Mouse (Mus musculus) MEL (cell line): ENCODE measurements around the gene Amer2. TPM values are rescaled to one million over a fixed set of nuclear protein-coding genes. Genes with fewer than 3 reads are reported as not detected.

ENCODE experiments used
- DNase-seq: peaks from one replicate; pipeline ENCODE4 v3.0.0; 2011; ENCODE audit warnings: low read depth, low spot score
- H3K27ac ChIP-seq: 2 replicates; pipeline ENCODE4 v1.5.1; 2012; ENCODE audit warnings: low read depth, mild to moderate bottlenecking, control low read depth, low read length, moderate library complexity; ENCODE audit not compliant: control insufficient read depth
- H3K27me3 ChIP-seq, 2 experiments: fragments of 150-350 bp in 1 of 2; sonication (generic) in 1 of 2; 2 replicates each; pipeline ENCODE4 v1.6.1; 2012; ENCODE audit warnings: low read length in 2 of 2, mild to moderate bottlenecking in 2 of 2, improper control_type of control experiment in 1 of 2, moderate library complexity in 1 of 2; ENCODE audit not compliant: insufficient read depth in 2 of 2, control insufficient read depth in 1 of 2
- H3K36me3 ChIP-seq, 2 experiments: 2 replicates each; pipeline ENCODE4 v1.6.1; 2012 to 2014; ENCODE audit warnings: low read length in 2 of 2, improper control_type of control experiment in 1 of 2, inconsistent platforms in 1 of 2, mild to moderate bottlenecking in 1 of 2; ENCODE audit not compliant: insufficient read depth in 2 of 2, control insufficient read depth in 1 of 2
- H3K4me1 ChIP-seq, 2 experiments: fragments of 150-350 bp in 1 of 2; sonication (generic) in 1 of 2; 2 replicates each; pipeline ENCODE4 v1.6.1; 2012; ENCODE audit warnings: low read length in 2 of 2, improper control_type of control experiment in 1 of 2, mild to moderate bottlenecking in 1 of 2; ENCODE audit not compliant: insufficient read depth in 2 of 2, control insufficient read depth in 1 of 2
- H3K4me3 ChIP-seq, 2 experiments: fragments of 150-350 bp in 1 of 2; sonication (generic) in 1 of 2; 2 replicates each; pipeline ENCODE4 v1.5.1; 2012; ENCODE audit warnings: low read depth in 2 of 2, low read length in 2 of 2, mild to moderate bottlenecking in 2 of 2, moderate library complexity in 2 of 2, control low read depth in 1 of 2, improper control_type of control experiment in 1 of 2; ENCODE audit not compliant: control insufficient read depth in 1 of 2, insufficient read depth in 1 of 2
- H3K79me2 ChIP-seq: 2 replicates; pipeline ENCODE4 v1.6.1; 2012; ENCODE audit warnings: mild to moderate bottlenecking, low read length, moderate library complexity; ENCODE audit not compliant: control insufficient read depth, poor library complexity, insufficient read depth
- H3K9ac ChIP-seq: 2 replicates; pipeline ENCODE4 v1.6.1; 2012; ENCODE audit warnings: low read depth, mild to moderate bottlenecking, control low read depth, low read length, moderate library complexity; ENCODE audit not compliant: control insufficient read depth, poor library complexity, severe bottlenecking
- H3K9me3 ChIP-seq: fragments of 150-350 bp; sonication (generic); replicated peaks from 2 replicates; pipeline ENCODE4 v1.6.1; 2012; ENCODE audit warnings: mild to moderate bottlenecking, low read length, improper control_type of control experiment, moderate library complexity; ENCODE audit not compliant: insufficient read depth
- CHD1 ChIP-seq: IDR thresholded peaks from 2 replicates; pipeline ENCODE4 v1.6.1; 2012; ENCODE audit warnings: low read depth, mild to moderate bottlenecking, inconsistent platforms, low read length, improper control_type of control experiment
- ELF1 ChIP-seq: IDR thresholded peaks from 2 replicates; pipeline ENCODE4 v1.6.1; 2014; ENCODE audit warnings: low read depth, mild to moderate bottlenecking, inconsistent platforms, low read length, improper control_type of control experiment, moderate library complexity
- GABPA ChIP-seq: IDR thresholded peaks from 2 replicates; pipeline ENCODE4 v1.6.1; 2012; ENCODE audit warnings: low read depth, mild to moderate bottlenecking, inconsistent platforms, low read length, improper control_type of control experiment, moderate library complexity
- GATA1 ChIP-seq: IDR thresholded peaks from 2 replicates; pipeline ENCODE4 v1.6.1; 2011; ENCODE audit warnings: low read depth, low read length, improper control_type of control experiment
- HCFC1 ChIP-seq: IDR thresholded peaks from 2 replicates; pipeline ENCODE4 v1.6.1; 2012; ENCODE audit warnings: low read depth, mild to moderate bottlenecking, inconsistent platforms, low read length, improper control_type of control experiment, moderate library complexity
- JUND ChIP-seq: IDR thresholded peaks from 2 replicates; pipeline ENCODE4 v1.6.1; 2011; ENCODE audit warnings: low read depth, mild to moderate bottlenecking, improper control_type of control experiment, low read length
- KAT2A ChIP-seq: conservative IDR thresholded peaks from 2 replicates; pipeline ENCODE4 v1.6.1; 2012; ENCODE audit warnings: low read depth, low read length, improper control_type of control experiment, inconsistent platforms
- MAFK ChIP-seq: IDR thresholded peaks from 2 replicates; pipeline ENCODE4 v1.6.1; 2011; ENCODE audit warnings: low read depth, mild to moderate bottlenecking, low read length, improper control_type of control experiment, borderline replicate concordance
- MYB ChIP-seq: IDR thresholded peaks from 2 replicates; pipeline ENCODE4 v1.6.1; 2011; ENCODE audit warnings: mild to moderate bottlenecking, low read depth, low read length, improper control_type of control experiment
- NELFE ChIP-seq: IDR thresholded peaks from 2 replicates; pipeline ENCODE4 v1.6.1; 2011; ENCODE audit warnings: low read depth, low read length, improper control_type of control experiment
- POLR2A ChIP-seq, 2 experiments: IDR thresholded peaks; 2 replicates each; pipeline ENCODE4 v1.6.1; 2011 to 2012; ENCODE audit warnings: low read length in 2 of 2, mild to moderate bottlenecking in 2 of 2, control low read depth in 1 of 2, improper control_type of control experiment in 1 of 2, low read depth in 1 of 2, moderate library complexity in 1 of 2; ENCODE audit not compliant: control insufficient read depth in 1 of 2, insufficient read depth in 1 of 2, poor library complexity in 1 of 2
- POLR2AphosphoS5 ChIP-seq: IDR thresholded peaks from 2 replicates; pipeline ENCODE4 v1.6.1; 2012; ENCODE audit warnings: low read depth, borderline replicate concordance, mild to moderate bottlenecking, inconsistent platforms, low read length, moderate library complexity, mixed read lengths
- RAD21 ChIP-seq: IDR thresholded peaks from 2 replicates; pipeline ENCODE4 v1.6.1; 2011; ENCODE audit warnings: mild to moderate bottlenecking, low read depth, low read length, improper control_type of control experiment
- RCOR1 ChIP-seq: IDR thresholded peaks from 2 replicates; pipeline ENCODE4 v1.6.1; 2012; ENCODE audit warnings: low read depth, mild to moderate bottlenecking, inconsistent platforms, low read length, improper control_type of control experiment
- TAL1 ChIP-seq: IDR thresholded peaks from 2 replicates; pipeline ENCODE4 v1.6.1; 2012; ENCODE audit warnings: mild to moderate bottlenecking, inconsistent platforms, low read length, moderate library complexity, mixed read lengths
- TCF12 ChIP-seq: IDR thresholded peaks from 2 replicates; pipeline ENCODE4 v1.6.1; 2014; ENCODE audit warnings: low read depth, mild to moderate bottlenecking, inconsistent platforms, low read length, improper control_type of control experiment, moderate library complexity
- UBTF ChIP-seq: IDR thresholded peaks from 2 replicates; pipeline ENCODE4 v1.6.1; 2012; ENCODE audit warnings: low read depth, mild to moderate bottlenecking, inconsistent platforms, low read length, improper control_type of control experiment, moderate library complexity, borderline replicate concordance; ENCODE audit not compliant: insufficient read depth
- USF2 ChIP-seq, 2 experiments: IDR thresholded peaks; 2 replicates each; pipeline ENCODE4 v1.6.1; 2011 to 2012; ENCODE audit warnings: improper control_type of control experiment in 2 of 2, low read length in 2 of 2, borderline replicate concordance in 1 of 2, inconsistent platforms in 1 of 2, low read depth in 1 of 2, mild to moderate bottlenecking in 1 of 2; ENCODE audit not compliant: insufficient read depth in 1 of 2
- ZC3H11A ChIP-seq: IDR thresholded peaks from 2 replicates; pipeline ENCODE4 v1.6.1; 2012; ENCODE audit warnings: low read depth, mild to moderate bottlenecking, inconsistent platforms, low read length, improper control_type of control experiment
- ZKSCAN1 ChIP-seq: IDR thresholded peaks from 2 replicates; pipeline ENCODE4 v1.6.1; 2012; ENCODE audit warnings: low read depth, mild to moderate bottlenecking, inconsistent platforms, low read length, improper control_type of control experiment, moderate library complexity
- polyA plus RNA-seq, 2 experiments: library from polyadenylated mRNA; stranded (reverse) in 1 of 2; unstranded in 1 of 2; fragments of >175 nt in 1 of 2; fragments of >200 nt in 1 of 2; gene quantifications; 2 replicates each; pipeline versions ENCODE4 v1.2.1 to v1.2.4; 2012; ENCODE audit warnings: low replicate concordance in 2 of 2, low read depth in 1 of 2; ENCODE audit not compliant: insufficient read length in 2 of 2, insufficient read depth in 1 of 2, missing spikeins in 1 of 2
- total RNA-seq: library from RNA; depleted of rRNA; stranded (reverse); fragments of 300-350 nt; gene quantifications from 2 replicates; pipeline ENCODE4 v1.2.3, GENCODE M21; 2012

The Amer2 gene
- total and polyA plus RNA-seq, 3 experiments: 0.01 TPM; not detected in 2

DNA sequence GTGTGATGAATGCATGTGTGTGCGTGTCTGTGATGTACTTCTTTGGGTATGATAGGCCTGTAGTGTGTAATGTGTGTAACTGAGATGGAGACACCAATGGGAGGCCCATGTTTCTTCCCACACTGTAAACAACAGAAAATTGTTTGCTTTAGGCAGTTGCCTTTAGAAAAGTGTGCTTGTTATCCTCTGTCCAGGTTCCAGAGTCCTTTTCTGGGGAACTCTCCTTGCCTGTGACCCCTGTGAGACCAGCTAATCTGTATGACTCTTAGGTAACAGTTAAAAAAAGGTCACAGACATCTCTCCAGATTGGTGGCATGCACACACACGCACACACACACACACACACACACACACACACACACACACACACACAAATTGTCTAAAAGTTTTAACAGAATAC, 15.3 kb downstream of the Amer2 start:
- no peak for TF ChIP-seq CHD1
- TF ChIP-seq JUND: no peak
- TF ChIP-seq MYB: no peak
- no peak for TF ChIP-seq POLR2AphosphoS5
- TF ChIP-seq RCOR1: no peak
- no peak for TF ChIP-seq GABPA
- TF ChIP-seq KAT2A: no peak
- no peak for TF ChIP-seq ELF1
- TF ChIP-seq HCFC1: no peak
- no peak for TF ChIP-seq USF2 (IDR thresholded peaks at IDR 0.05; ENCODE audit: borderline replicate concordance in 1 of 2, insufficient read depth in 1 of 2, low read depth in 1 of 2, low read length in 2 of 2)
- TF ChIP-seq TAL1: no peak
- no peak for TF ChIP-seq UBTF
- no peak for TF ChIP-seq POLR2A (IDR thresholded peaks at IDR 0.05; ENCODE audit: control insufficient read depth in 1 of 2, insufficient read depth in 1 of 2, low read depth in 1 of 2, low read length in 2 of 2, poor library complexity in 1 of 2)
- TF ChIP-seq NELFE: no peak
- TF ChIP-seq ZC3H11A: no peak
- H3K27ac ChIP-seq: no peak overlapping the region
- DNase-seq: no peak

DNA sequence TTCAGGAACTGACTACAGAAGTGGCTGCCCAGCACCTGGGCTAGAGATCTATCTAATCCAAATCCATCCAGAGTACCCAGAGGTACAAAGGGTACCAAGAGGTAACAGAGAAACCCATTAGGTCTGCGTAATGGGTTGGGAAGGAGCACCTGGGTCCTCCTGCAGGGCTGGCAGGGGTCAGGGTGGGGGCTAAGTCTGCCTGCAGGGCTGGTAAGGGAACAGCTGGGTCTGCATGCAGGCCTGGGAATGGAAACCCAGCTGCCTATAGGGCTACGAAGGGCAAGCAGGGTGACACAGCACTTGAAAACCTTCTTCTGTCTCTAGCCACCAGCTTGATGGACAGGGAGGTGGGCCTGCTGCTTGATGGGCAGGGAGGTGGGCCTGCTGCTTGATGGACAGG, 19.1 kb downstream of the Amer2 start:
- Histone ChIP-seq H3K4me1 (no peaks in the 10 kb centered on the region), H3K27me3 (no peaks in the 10 kb centered on the region), H3K9me3 (no peaks in the 10 kb centered on the region), H3K27ac (no peak overlapping the region)
- TF ChIP-seq ZKSCAN1 (no peak), MYB (no peak), CHD1 (no peak), RAD21 (no peak), JUND (no peak), TCF12 (no peak), MAFK (no peak), NELFE (no peak), GATA1 (no peak)
- TF ChIP-seq, all 39 proteins: peak for 0
- no peak for DNase-seq
- Histone ChIP-seq H3K79me2 (no peaks in the 10 kb centered on the region), H3K4me3 (no peak overlapping the region), H3K36me3 (no peaks in the 10 kb centered on the region), H3K9ac (no peak overlapping the region)

More for the DNA sequence above, 15.3 kb downstream of the Amer2 start:
- Histone ChIP-seq H3K9ac (no peak overlapping the region), H3K27me3 (0 out of 4 replicates have a peak, but pooled peaks cover 0 to 1% of the 10 kb centered on the region in 2 experiments), H3K9me3 (no peaks in the 10 kb centered on the region), H3K4me3 (no peak overlapping the region), H3K36me3 (no peaks in the 10 kb centered on the region), H3K79me2 (no peaks in the 10 kb centered on the region), H3K4me1 (no peaks in the 10 kb centered on the region)
